Mouse (Mus musculus) embryonic stem cell, embryonic (primary cell): ENCODE data around the gene Gm49711.

ENCODE experiments used
- CTCF ChIA-PET, 4 experiments: fragments of 300-600 bp in 2 of 4; fragments of 350-600 bp in 2 of 4; sonication (Branson Sonifier 250); formaldehyde crosslinking; loops; one replicate each; lab custom pipeline; 2022; ENCODE audit warnings: inconsistent platforms in 2 of 4; lab: Charles Lee
- POLR2A ChIA-PET, 4 experiments: fragments of 300-600 bp in 2 of 4; fragments of 350-600 bp in 2 of 4; sonication (Branson Sonifier 250); formaldehyde crosslinking; loops; one replicate each; lab custom pipeline; 2022; ENCODE audit warnings: antibody characterized with exemption in 4 of 4, inconsistent platforms in 1 of 4; lab: Charles Lee

The Gm49711 gene

DNA sequence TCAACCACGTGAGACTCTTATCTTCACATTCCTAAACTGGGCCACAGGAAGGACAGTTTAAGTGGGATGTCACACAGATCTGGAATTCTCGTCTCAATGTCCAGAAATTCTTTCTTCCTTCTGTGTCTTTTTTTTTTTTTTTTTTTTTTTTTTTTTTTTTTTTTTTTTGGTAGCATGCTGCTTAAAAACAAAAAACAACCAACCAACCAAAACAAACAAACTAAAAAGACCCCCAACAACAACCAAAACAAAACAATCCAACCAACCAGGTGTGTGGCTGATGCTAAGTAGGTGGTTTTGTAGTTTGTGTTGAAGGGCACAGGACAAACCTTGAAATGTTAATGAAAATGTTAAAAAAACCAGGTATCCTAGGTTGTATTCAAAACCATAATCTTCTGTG, 1.4 kb upstream of the Gm49711 start:
- POLR2A ChIA-PET, result interaction anchor here in 3 of 4 experiments (2.3 to 2.8 kb wide), 5 partner anchors 11 to 35 kb away, joined by 8 to 18 read pairs (median 9); no protein-coding TSS in a partner anchor
- CTCF ChIA-PET, result no interaction called here

DNA sequence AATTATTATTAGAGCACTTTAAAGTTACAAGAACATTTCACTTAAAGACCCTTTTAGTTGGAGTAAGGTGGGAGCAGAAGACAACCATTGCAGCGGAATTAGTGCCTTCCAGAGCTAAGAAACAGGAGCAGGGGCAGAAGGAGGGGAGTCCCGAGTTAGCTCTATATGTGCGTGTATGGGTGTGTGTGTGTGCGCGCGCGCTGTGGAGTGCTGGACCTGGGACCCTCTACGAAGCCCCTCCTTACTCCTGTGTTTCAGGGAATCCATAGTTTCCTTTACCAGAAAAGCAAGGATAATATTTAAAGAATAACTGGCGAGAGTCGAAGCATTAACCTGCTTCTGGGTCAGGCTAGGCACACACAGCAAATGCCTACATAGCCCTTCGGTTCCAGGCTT, 662 bp upstream of the Gm49711 start:
- CTCF ChIA-PET, result interaction anchor here in 2 of 4 experiments (0.5 to 2.1 kb wide), 2 partner anchors 147 to 229 kb away, joined by 5 to 7 read pairs; no protein-coding TSS in a partner anchor
- POLR2A ChIA-PET, result interaction anchor here (0.5 to 2.8 kb wide), 29 partner anchors 8 to 572 kb away, joined by 3 to 18 read pairs (median 4); partner anchors contain the start of gene Ifnar1 (in 1 of the 4)

DNA sequence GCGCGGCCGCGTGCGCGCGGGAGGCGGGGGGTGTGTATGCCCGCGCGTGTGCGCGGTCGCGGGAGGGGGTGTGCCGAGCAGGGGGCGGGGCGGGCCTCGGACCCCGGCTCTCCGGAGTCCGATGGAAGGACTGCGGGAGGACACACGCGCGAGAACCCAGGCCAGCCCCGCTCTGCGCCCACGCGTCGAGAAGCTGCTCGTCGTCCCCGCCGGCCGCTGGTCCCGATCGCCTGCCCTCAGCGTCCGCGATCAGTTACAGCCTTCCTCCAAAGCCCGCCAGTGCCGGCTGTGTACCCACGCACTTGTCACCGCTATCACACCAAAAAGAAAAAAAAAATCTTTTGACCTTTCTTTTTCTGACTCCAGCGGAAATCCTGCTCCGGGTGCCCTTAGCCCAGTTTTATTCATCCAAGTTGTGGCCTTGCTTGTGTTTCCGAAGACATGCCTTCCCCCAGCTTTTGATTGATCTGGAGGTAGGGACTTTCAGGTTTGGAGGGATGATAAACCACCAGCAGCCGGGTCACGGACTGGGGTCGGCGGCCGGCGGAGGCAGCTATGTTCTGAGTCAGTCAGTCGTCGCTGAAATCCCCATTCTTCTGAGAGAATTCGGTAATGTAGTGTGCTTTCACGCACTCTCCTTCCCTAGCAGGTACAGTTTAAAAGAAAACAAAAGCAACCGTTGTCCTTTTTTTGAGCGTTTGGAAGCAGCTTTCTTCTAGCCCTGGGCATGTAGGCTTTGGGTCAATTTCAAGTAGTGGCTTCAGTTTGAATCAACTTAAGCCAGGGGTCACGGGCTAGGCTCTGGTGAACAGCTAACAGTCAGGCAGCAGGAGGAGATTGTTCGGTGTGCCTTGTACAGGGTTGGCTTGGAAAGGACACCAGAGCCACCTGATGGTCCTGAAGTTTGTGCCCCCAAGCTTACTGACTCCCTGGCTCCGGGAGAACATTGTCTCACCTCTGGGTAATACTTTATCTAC, 816 bp downstream of the Gm49711 start:
- CTCF ChIA-PET, result interaction anchor here in 3 of 4 experiments (0.6 to 2.1 kb wide), 4 partner anchors 9 to 400 kb away, joined by 3 to 7 read pairs (median 4); no protein-coding TSS in a partner anchor
- POLR2A ChIA-PET, result interaction anchor here (0.5 to 2.8 kb wide), 51 partner anchors 8 to 1652 kb away, joined by 3 to 18 read pairs (median 4); partner anchors contain the start of genes Donson (in 1 of the 4) and Dop1b (in 1 of the 4)

DNA sequence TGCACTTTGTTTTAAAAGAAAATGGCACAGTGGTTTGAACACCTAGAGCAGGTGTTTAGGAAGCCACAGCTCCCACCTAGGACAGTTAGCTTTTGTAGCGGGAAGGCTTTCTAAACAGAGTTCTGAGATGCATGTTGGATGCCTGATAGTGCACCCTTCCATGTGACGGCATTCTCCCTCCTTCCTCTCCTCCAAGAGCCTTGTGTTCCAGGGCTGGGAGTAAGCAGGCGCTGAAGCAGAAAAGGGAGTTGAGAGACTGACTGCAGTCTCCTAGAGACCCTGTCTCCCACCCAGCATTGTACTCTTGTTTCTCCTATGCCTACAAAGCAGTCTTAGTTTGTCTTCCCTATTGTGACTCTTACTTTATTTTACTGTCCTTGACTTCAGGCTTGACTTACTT, 2.1 kb downstream of the Gm49711 start:
- POLR2A ChIA-PET, result interaction anchor here in 3 of 4 experiments (0.6 to 1.7 kb wide), 11 partner anchors 16 to 413 kb away, joined by 3 to 5 read pairs (median 3); partner anchors contain the start of genes Gart (in 1 of the 3) and Son (in 1 of the 3)

DNA sequence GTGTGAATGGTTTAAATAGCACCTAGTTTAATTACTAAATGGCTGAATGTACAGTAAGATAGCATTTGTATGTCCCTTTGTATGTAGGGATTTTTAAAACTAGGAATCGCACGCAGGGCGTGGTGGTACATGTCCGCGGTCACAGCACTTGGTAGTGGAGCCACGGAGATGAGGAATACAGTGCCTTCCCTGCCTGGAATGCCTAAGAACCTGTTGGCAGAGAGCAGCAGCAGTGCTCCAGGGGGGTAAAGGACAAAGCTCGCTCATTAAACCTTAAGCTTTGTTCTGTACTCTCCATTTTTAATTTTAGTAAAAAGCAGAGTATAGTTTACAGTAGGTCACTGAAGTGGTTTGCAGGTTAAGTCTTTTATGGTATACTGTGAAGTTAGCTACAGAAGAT, 3.5 kb downstream of the Gm49711 start:
- CTCF ChIA-PET, result interaction anchor here in 1 of 4 experiments (1.0 to 1.8 kb wide), 3 partner anchors 125 to 225 kb away, joined by 3 to 4 read pairs (median 4); no protein-coding TSS in a partner anchor
- POLR2A ChIA-PET, result interaction anchor here in 3 of 4 experiments (0.7 to 2.6 kb wide), 8 partner anchors 9 to 423 kb away, joined by 3 to 7 read pairs (median 4); no protein-coding TSS in a partner anchor

More for the DNA sequence above, 2.1 kb downstream of the Gm49711 start:
- CTCF ChIA-PET, result interaction anchor here in 3 of 4 experiments (0.6 to 1.8 kb wide), 3 partner anchors 9 to 226 kb away, joined by 3 to 12 read pairs (median 4); no protein-coding TSS in a partner anchor

DNA sequence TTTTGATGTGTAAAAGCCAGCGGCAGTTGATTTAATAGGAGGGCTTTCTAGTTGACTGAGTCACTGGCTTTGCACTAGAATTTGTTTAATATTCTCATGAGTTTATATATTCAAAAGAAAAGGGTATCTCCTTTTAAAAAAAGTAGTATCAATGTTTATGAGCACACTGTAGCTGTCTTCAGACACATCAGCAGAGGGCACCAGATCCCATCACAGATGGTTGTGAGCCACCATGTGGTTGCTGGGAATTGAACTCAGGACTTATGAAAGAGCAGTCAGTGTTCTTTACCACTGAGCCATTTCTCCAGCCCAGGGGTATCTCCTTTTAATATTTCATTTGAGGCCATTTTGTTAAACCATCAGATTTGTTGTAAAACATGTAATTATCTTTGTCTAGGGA, 4.7 kb downstream of the Gm49711 start:
- ChIA-PET CTCF (interaction anchor here in 1 of 4 experiments (1.7 kb wide), 1 partner anchor 126 kb away, joined by 4 read pairs; no protein-coding TSS in a partner anchor), POLR2A (interaction anchor here in 2 of 4 experiments (0.6 to 2.6 kb wide), 4 partner anchors 8 to 51 kb away, joined by 4 to 7 read pairs (median 6); no protein-coding TSS in a partner anchor)

DNA sequence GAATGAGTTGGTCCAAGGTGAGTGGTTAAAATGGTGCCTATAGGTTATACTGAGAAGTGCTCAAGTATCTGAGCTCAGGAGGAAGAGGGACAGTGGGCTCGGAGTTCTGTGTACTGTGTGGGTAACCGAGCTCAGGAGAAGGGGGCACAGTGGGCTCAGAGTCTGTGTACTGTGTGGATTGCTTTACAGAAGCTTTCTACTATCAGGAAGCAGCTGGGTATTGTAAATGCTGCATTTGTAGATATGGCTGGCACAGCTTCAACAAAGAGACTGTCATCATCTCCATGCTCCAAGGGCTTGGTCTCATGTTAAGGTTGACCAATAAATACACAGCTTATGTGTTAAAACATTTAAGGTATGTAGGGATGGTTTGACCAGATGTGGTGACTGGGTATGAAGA, 6.7 kb downstream of the Gm49711 start:
- POLR2A ChIA-PET, result interaction anchor here in 2 of 4 experiments (0.6 to 1.9 kb wide), 3 partner anchors 9 to 15 kb away, joined by 3 to 5 read pairs (median 3); no protein-coding TSS in a partner anchor

DNA sequence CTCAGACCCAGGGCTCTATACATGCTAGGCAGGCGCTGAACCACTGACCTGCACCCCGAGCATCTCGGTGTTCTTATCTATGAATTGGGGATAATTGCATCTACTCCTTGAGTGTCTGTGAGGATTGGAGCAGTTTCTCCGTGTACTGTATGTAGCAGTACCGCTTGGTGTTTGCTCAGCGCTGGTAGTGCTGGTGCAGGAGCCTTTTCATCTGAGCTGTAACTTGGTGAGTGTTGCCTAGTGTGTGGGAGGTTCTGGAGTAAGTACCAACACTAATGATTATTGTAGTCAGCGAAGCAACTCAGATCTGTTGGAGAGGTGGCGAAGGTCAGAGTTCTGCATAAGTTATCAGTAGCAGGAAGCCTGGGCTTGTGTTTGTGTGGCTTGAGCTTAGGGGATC, 12.2 kb downstream of the Gm49711 start:
- POLR2A ChIA-PET, result interaction anchor here in 3 of 4 experiments (0.9 to 1.8 kb wide), 6 partner anchors 8 to 19 kb away, joined by 3 to 7 read pairs (median 4); partner anchors contain the start of genes Gm49711 (in 2 of the 3), Mrps6 (in 2 of the 3) and Slc5a3 (in 2 of the 3)

More for the DNA sequence above, 6.7 kb downstream of the Gm49711 start:
- CTCF ChIA-PET, result no interaction called here

DNA sequence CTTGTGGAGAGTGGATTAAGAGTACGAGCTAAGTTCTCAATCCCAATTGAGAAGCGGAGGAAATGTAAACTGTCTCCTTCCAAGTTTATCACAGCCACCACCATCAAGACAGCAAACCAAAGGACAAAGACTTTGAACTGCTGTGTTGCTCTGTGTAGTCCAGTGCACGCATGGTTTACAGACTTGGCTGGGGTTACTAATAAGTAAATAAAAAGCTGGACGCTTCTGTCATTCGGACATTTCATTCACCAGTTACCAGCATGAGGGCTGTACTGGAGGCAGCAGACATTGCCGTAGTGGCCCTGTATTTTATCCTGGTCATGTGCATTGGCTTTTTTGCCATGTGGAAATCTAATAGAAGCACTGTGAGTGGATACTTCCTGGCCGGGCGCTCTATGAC, 18.7 kb downstream of the Gm49711 start:
- CTCF ChIA-PET, result interaction anchor here in 1 of 4 experiments (0.5 kb wide), 1 partner anchor 350 kb away, joined by 5 read pairs; no protein-coding TSS in a partner anchor
- POLR2A ChIA-PET, result interaction anchor here in 2 of 4 experiments (1.2 to 1.8 kb wide), 3 partner anchors 16 to 24 kb away, joined by 3 to 4 read pairs (median 3); partner anchors contain the start of genes Gm49711 (in 1 of the 2), Mrps6 (in 1 of the 2) and Slc5a3 (in 1 of the 2)

More for the DNA sequence above, 12.2 kb downstream of the Gm49711 start:
- CTCF ChIA-PET, result interaction anchor here in 1 of 4 experiments (0.6 kb wide), 1 partner anchor 138 kb away, joined by 4 read pairs; no protein-coding TSS in a partner anchor

DNA sequence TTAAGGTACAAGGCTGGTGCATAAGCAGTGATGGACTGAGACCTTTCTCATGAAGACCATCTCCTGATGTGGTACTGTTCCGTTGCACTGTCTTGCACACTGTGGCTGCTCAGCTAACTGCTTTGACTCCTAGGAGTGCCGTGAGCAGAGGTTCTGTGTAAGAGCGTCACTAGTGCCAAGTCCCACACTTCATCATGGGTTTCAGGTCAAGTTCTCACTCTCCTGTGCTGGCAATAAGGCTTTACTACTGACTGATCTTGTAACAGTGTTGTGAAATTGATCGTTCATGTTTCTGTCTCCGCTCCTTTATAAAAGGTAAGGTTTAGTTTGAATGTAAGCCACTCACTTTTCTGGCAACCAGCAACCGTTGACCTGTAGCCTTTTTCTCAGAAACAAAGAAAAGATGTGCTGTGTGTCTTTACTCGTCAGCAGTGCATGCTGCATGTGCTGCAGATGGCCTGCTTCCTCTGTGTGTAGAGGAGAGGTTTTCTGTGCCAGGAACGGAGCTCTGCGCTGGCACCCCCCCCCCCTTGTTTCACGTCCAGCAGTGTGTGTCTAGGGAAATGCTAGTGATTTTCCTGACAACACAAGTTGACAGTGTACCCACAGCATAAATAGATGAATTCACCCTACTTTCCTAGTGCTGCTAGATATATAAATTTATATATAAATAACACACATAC, 25.8 kb downstream of the Gm49711 start:
- POLR2A ChIA-PET, result interaction anchor here in 2 of 4 experiments (0.6 to 1.3 kb wide), 3 partner anchors 9 to 11 kb away, joined by 3 to 4 read pairs (median 4); no protein-coding TSS in a partner anchor

DNA sequence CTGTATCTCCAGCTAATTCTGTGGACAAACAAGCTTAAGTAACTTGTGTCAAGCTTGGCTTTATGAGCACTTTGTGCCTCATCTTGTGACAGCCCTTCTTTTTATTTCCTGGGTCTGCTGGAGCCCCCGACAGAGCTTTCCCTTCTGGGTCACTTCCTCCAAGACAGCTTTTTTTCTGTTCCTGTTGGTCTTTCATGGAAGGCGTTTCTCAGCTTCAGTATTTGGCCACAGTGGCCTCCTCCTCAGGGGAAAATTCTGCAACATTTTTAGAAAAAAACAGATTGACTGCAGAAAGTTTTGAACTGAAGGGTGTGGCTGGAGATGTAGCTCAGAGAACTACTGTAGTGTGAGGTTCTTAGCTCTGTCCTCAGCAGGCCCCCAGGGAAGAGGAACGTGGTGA, 31.1 kb downstream of the Gm49711 start:
- POLR2A ChIA-PET, result interaction anchor here in 2 of 4 experiments (0.7 to 1.4 kb wide), 7 partner anchors 12 to 326 kb away, joined by 3 to 4 read pairs (median 3); partner anchors contain the start of genes Gm49711 (in 1 of the 2), Mrps6 (in 1 of the 2) and Slc5a3 (in 1 of the 2)
- CTCF ChIA-PET, result interaction anchor here in 1 of 4 experiments (0.8 kb wide), 1 partner anchor 37 kb away, joined by 4 read pairs; no protein-coding TSS in a partner anchor

More for the DNA sequence above, 25.8 kb downstream of the Gm49711 start:
- CTCF ChIA-PET, result no interaction called here

DNA sequence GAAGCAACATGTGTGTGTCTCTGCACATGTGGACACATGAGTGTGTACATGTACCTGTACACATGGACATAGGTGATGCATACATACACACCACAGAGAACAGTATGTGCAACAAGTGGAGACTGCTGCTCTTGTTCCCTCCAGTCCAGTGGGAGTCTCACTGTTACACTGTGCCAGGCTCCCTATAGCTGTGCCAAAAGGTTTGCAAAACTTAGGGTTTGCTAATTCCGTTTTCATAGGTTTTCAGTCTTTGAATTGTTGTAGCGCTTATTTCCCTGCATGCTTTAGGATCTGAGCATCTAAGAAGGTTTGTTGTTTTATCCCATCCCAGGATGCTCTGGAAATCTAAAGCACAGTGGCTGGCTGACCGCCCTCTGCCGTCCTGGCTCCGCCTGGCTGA, 33.8 kb downstream of the Gm49711 start:
- POLR2A ChIA-PET, result no interaction called here
- CTCF ChIA-PET, result no interaction called here

DNA sequence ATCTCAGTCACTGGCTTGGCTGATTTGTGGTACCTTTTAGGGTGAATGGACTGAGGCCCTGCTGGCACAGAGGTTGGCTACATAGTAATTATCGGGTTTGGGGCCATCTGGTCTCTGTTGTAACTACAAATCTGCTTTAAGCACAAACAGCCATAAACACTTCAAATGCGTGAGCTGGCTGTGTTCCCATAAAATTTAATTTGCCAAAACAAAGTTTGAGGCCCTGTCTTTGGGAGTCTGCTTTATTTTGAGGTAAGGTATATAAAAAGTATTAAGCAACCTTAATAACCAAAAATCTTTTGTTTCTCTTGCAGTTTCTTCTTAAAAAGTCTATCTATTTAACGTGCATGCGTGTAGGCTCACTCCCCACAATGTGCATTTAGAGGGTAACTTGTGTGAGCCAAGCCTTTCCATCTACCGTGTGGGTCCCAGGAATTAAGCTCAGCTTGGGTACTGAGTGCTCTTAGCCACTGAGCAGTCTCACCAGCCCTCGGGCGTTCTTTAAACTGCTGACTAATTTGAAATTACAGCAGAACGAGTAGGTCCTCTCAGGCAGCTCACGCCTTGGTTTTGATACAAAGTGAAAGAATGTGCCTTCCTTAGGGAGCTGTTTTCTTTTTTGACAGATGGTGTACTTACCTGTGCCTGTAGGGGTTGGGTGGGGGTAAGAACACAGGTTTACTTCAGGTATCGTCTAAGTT, 40.4 kb downstream of the Gm49711 start:
- ChIA-PET POLR2A (interaction anchor here in 1 of 4 experiments (1.0 kb wide), 1 partner anchor 14 kb away, joined by 3 read pairs; no protein-coding TSS in a partner anchor), CTCF (interaction anchor here in 1 of 4 experiments (0.5 kb wide), 1 partner anchor 556 kb away, joined by 6 read pairs; no protein-coding TSS in a partner anchor)

DNA sequence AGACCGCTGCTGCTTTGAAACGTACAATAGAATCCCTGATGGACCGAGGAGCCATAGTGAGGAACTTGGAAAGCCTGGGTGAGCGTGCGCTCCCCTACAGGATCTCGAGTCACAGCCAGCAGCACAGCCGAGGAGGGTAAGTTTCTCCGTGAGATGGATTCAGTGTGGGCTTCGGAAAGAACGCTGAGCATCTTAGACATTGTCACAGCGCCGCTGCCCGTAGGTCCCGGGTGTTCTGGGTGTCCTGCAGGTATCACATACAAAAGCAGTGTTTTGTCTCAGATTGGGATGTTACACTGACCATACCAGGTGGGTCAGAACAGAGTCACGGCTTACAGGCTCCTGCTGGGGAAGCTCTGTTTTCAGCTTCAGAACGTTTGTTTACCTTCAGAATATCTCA, 41.5 kb downstream of the Gm49711 start:
- ChIA-PET POLR2A (interaction anchor here in 1 of 4 experiments (1.8 kb wide), 1 partner anchor 22 kb away, joined by 4 read pairs; no protein-coding TSS in a partner anchor), CTCF (interaction anchor here in 1 of 4 experiments (0.7 kb wide), 1 partner anchor 13 kb away, joined by 3 read pairs; no protein-coding TSS in a partner anchor)

DNA sequence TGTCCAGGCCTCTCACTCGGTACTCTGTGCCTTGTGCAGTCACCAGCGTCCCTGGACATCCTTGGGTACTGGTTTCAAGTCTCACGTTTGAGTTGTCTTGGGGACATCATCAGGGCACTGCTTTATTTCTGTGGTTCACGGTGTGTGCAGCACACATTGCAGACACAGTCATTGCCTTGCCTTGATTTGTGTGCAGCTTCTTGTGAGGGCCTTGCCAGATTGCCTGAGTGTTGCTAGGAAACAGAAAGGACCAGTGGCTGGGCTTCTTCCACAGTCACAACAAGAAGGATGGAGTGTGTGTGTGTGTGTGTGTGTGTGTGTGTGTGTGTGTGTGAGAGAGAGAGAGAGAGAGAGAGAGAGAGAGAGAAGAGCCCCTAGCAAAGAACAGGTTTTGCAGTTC, 42.0 kb downstream of the Gm49711 start:
- POLR2A ChIA-PET, result interaction anchor here in 1 of 4 experiments (1.8 kb wide), 1 partner anchor 23 kb away, joined by 4 read pairs; no protein-coding TSS in a partner anchor
- CTCF ChIA-PET, result interaction anchor here in 1 of 4 experiments (0.7 kb wide), 1 partner anchor 12 kb away, joined by 3 read pairs; no protein-coding TSS in a partner anchor

DNA sequence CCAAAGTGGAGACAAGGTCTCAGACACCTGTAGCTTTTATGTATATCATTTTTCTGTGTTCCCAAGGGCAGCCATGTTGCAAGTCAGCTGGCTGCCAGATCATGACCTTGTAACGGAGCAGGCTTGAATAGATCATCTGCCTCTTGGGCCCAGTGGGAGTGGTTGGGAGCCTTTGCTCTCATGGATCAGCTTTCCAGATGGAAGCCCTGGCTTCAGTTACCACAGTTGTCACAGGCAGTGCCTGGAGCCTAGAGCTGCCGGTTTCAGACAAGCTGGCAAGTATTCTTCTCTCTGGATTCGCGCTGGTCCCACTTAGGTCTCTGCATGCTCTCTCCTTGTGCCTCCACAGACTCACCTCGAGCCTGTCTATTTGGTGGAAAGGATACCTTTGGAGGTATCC, 44.0 kb downstream of the Gm49711 start:
- ChIA-PET CTCF (interaction anchor here in 1 of 4 experiments (2.3 kb wide), 1 partner anchor 184 kb away, joined by 9 read pairs; no protein-coding TSS in a partner anchor), POLR2A (interaction anchor here (0.6 to 1.4 kb wide), 6 partner anchors 12 to 937 kb away, joined by 3 to 7 read pairs (median 4); partner anchors contain the start of genes Gm49711 (in 1 of the 4), Mrps6 (in 1 of the 4) and Slc5a3 (in 1 of the 4))
